Mouse (Mus musculus): Measurements from ENCODE around the gene Rab8a. TPM values are rescaled to one million over a fixed set of nuclear protein-coding genes. Genes with fewer than 3 reads are reported as not detected.

Gene Rab8a
- polyA plus RNA-seq, 1 experiment from 2014 or later: 101 TPM

DNA sequence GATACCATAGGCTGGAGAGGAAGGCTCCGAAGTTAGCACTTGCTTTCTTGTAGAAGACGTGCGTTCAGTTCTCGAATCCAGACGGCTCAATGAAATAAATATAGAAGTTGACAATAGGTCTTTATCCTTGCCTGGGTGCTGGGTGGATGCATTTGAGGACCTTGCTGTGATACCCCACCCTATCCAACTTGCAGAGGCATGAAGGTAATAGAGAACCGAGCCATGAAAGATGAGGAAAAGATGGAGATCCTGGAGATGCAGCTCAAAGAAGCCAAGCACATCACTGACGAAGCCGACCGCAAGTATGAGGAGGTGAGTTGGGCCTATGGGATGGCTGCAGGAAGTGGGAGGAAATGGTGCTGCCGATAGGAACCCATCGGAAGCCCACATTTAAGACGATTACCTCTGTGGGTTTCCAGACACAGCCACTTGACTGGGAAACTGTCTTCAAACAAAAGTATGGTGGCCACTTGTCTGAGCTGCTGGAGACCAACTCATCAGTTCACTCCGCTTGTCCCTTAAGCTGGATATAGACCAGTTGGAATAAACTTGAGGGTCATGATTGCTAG is 17.7 kb upstream of the Rab8a start:
- H3K27ac ChIP-seq (ENCODE audit: low read length): no peak overlapping the region
- H3K27me3 ChIP-seq (ENCODE audit: control insufficient read depth, insufficient read depth, low read length): no peaks in the 10 kb centered on the region
- H3K9ac ChIP-seq (ENCODE audit: low read length): no peak overlapping the region
- peaks cover 23% of the 10 kb centered on the region for H3K4me1 ChIP-seq (ENCODE audit: control insufficient read depth, insufficient read depth, low read length)
- H3K4me2 ChIP-seq (ENCODE audit: low read depth, low read length): no peak overlapping the region
- no peak overlapping the region for H3K4me3 ChIP-seq (ENCODE audit: low read length)
- no peaks in the 10 kb centered on the region for H3K9me3 ChIP-seq (replicated peaks; ENCODE audit: control insufficient read depth, low read length)
- no peak for ATAC-seq (replicated peaks; ENCODE audit: extremely low read depth, insufficient read depth, low FRiP score)
- 83% methylated on average over 13 of the region's 13 CpGs for WGBS
- H3K36me3 ChIP-seq (ENCODE audit: control insufficient read depth, insufficient read depth): peaks cover 86% of the 10 kb centered on the region

DNA sequence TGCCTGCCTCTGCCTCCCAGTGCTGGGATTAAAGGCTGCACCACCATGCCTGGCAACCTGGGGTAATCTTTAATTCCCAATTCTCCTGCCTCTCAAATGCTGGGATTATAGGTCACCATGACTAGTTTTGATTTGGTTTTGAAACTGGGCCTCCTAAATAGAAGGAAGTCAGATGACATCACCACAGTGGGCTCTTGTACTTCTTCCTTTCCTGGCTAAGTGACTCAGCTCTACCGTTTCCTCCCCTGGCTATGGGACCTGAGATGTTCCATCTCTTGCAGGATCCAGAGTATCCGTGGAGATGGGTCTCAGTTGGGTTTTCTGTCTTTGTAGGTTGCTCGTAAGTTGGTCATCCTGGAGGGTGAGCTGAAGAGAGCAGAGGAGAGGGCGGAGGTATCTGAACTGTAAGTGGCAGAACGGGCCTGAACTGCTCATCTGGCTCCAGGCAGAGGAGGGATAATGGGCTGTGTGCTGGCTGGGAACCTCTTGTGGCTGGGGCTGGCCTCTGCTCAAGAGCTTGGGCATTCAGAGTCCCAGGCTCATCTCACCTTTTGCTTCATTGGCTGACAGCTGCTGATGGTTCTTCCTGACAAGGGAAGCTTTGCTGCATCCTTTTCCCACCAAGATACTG is 16.5 kb upstream of the Rab8a start:
- WGBS: 72% methylated on average over 5 of the region's 5 CpGs
- H3K27ac ChIP-seq (ENCODE audit: low read length): 0 out of 2 replicates have a peak overlapping the region, but pooled peaks have one; percentile 12
- no peaks in the 10 kb centered on the region for H3K9me3 ChIP-seq (replicated peaks; ENCODE audit: control insufficient read depth, low read length)

DNA sequence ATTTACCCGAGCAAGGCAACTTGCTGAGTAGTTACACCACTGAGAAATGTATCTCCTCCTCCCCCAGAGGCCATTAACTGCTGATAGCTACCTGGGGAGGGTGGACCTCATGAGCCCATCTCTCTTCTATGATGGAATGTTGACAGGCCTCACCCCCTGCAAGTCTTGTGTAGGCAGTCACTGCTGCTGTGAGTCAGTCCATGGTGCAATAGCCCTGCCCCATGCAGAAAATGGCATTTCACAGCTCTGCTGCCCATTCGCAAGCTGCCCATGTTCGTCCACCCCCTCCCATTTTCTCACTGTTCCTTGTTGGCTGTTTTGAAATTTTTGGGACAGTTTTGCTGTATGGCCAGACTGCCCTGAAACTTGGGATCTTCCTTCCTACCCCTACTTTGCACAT is 15.5 kb upstream of the Rab8a start:
- Histone ChIP-seq H3K9me3 (replicated peaks; ENCODE audit: control insufficient read depth, low read length) (no peaks in the 10 kb centered on the region), H3K4me2 (ENCODE audit: low read depth, low read length) (no peak overlapping the region), H3K4me3 (ENCODE audit: low read length) (no peak overlapping the region), H3K9ac (ENCODE audit: low read length) (no peak overlapping the region), H3K27ac (ENCODE audit: low read length) (no peak overlapping the region), H3K36me3 (ENCODE audit: control insufficient read depth, insufficient read depth) (peaks cover 88% of the 10 kb centered on the region), H3K4me1 (ENCODE audit: control insufficient read depth, insufficient read depth, low read length) (peaks cover 18% of the 10 kb centered on the region), H3K27me3 (ENCODE audit: control insufficient read depth, insufficient read depth, low read length) (no peaks in the 10 kb centered on the region)
- ATAC-seq (replicated peaks; ENCODE audit: extremely low read depth, insufficient read depth, low FRiP score): no peak
- 73% methylated on average over 3 of the region's 3 CpGs for WGBS

More for the DNA sequence above, 16.5 kb upstream of the Rab8a start:
- Histone ChIP-seq H3K27me3 (ENCODE audit: control insufficient read depth, insufficient read depth, low read length) (no peaks in the 10 kb centered on the region), H3K4me2 (ENCODE audit: low read depth, low read length) (no peak overlapping the region), H3K9ac (ENCODE audit: low read length) (no peak overlapping the region), H3K36me3 (ENCODE audit: control insufficient read depth, insufficient read depth) (peaks cover 83% of the 10 kb centered on the region), H3K4me3 (ENCODE audit: low read length) (no peak overlapping the region), H3K4me1 (ENCODE audit: control insufficient read depth, insufficient read depth, low read length) (peaks cover 18% of the 10 kb centered on the region)
- ATAC-seq (replicated peaks; ENCODE audit: extremely low read depth, insufficient read depth, low FRiP score): no peak

DNA sequence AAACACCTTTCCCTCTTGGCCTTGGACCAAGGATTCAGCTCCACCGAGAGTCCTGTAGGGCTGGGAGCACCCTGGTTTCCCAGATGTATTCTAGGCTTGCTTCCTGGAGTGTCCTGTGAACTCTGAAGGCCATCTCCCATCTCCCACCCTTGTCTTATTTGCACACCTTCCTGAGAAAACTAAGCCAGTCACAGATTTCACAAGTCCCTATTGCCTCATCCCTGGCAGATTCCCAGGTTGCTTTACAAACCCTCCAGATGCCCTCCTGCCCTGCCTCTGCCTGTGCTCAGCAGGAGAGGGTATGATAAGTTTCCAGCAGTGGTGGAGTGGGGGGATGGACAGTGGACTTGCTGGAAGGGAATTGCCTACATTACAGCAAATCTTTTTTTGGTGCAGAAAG is 14.9 kb upstream of the Rab8a start:
- no peak for ATAC-seq (replicated peaks; ENCODE audit: extremely low read depth, insufficient read depth, low FRiP score)
- Histone ChIP-seq H3K4me2 (ENCODE audit: low read depth, low read length) (no peak overlapping the region), H3K9me3 (replicated peaks; ENCODE audit: control insufficient read depth, low read length) (no peaks in the 10 kb centered on the region), H3K4me1 (ENCODE audit: control insufficient read depth, insufficient read depth, low read length) (peaks cover 18% of the 10 kb centered on the region), H3K27ac (ENCODE audit: low read length) (no peak overlapping the region), H3K36me3 (ENCODE audit: control insufficient read depth, insufficient read depth) (peaks cover 89% of the 10 kb centered on the region), H3K27me3 (ENCODE audit: control insufficient read depth, insufficient read depth, low read length) (no peaks in the 10 kb centered on the region), H3K4me3 (ENCODE audit: low read length) (no peak overlapping the region), H3K9ac (ENCODE audit: low read length) (no peak overlapping the region)
- 53% methylated on average over 1 of the region's 1 CpGs for WGBS

DNA sequence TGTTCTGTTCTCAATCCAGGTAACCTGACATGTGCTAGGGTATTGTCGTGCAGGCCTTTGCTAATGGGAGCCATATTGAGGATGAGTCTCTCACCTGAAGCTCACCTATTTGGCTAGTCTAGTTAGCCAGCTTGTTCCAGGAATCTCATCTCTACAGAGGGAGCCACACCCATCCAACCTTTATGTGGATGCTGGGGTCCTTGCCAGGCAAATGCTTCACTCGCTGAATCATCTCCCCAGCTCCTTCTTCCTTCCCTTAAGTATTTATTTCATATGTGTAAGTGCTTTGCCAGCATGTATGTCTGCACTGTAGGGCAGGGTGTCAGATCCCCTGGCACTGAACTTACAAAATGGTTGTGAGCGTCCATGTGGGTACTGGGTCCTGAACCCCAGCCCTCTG is 14.4 kb upstream of the Rab8a start:
- Histone ChIP-seq H3K4me3 (ENCODE audit: low read length) (no peak overlapping the region), H3K9ac (ENCODE audit: low read length) (no peak overlapping the region), H3K36me3 (ENCODE audit: control insufficient read depth, insufficient read depth) (peaks cover 90% of the 10 kb centered on the region), H3K27ac (ENCODE audit: low read length) (peak overlapping the region; percentile 29), H3K9me3 (replicated peaks; ENCODE audit: control insufficient read depth, low read length) (no peaks in the 10 kb centered on the region), H3K27me3 (ENCODE audit: control insufficient read depth, insufficient read depth, low read length) (no peaks in the 10 kb centered on the region), H3K4me1 (ENCODE audit: control insufficient read depth, insufficient read depth, low read length) (peaks cover 18% of the 10 kb centered on the region), H3K4me2 (ENCODE audit: low read depth, low read length) (no peak overlapping the region)
- no peak for ATAC-seq (replicated peaks; ENCODE audit: extremely low read depth, insufficient read depth, low FRiP score)
- 80% methylated on average over 3 of the region's 3 CpGs for WGBS

DNA sequence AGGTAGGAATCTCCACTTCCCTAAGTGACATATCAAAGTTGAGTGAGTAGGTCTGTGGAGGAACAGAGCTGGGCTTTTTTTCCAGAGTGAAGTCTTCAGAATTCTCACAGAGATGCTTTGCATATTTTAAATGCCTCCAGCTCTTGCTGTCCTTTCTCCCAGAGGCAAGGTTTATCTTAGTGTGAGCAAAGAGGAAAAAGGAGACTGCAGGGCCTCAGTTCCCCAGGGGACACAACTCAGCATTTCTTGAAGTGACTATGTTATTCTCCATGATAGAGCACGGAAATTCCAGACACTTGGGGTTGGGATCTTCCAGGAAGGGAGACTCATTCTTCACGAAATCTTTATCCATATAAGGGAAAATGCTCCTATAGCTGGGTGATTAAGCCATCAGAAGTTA is 13.7 kb upstream of the Rab8a start:
- peaks cover 18% of the 10 kb centered on the region for H3K4me1 ChIP-seq (ENCODE audit: control insufficient read depth, insufficient read depth, low read length)
- H3K36me3 ChIP-seq (ENCODE audit: control insufficient read depth, insufficient read depth): peaks cover 90% of the 10 kb centered on the region
- H3K27ac ChIP-seq (ENCODE audit: low read length): peak overlapping the region; percentile 29; the same call in 1 of the 2 replicates
- H3K4me2 ChIP-seq (ENCODE audit: low read depth, low read length): no peak overlapping the region
- no peak; the same call in 1 of the 2 replicates for ATAC-seq (replicated peaks; ENCODE audit: extremely low read depth, insufficient read depth, low FRiP score)
- H3K4me3 ChIP-seq (ENCODE audit: low read length): no peak overlapping the region
- H3K9me3 ChIP-seq (replicated peaks; ENCODE audit: control insufficient read depth, low read length): no peaks in the 10 kb centered on the region
- 29% methylated on average over 2 of the region's 2 CpGs for WGBS
- H3K27me3 ChIP-seq (ENCODE audit: control insufficient read depth, insufficient read depth, low read length): no peaks in the 10 kb centered on the region
- no peak overlapping the region for H3K9ac ChIP-seq (ENCODE audit: low read length)

DNA sequence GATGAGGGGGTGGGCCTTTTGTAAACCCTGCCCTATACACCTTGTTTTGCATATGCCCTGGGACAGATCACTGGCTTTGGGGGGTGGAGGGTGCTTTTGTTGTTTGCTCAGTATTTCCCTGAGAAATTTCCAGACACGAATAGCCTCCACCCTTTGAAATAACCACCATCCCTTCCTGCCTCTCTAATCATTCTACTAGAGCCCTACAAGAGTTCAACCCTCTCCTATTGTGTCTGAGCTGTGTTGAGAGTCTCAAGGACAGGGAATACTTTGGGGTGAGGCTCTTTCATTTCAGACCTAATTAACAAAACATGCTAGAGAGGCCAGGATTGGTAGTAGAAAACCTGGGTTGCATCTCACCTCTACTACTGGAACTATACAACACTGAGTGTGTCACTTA is 11.9 kb upstream of the Rab8a start:
- H3K4me2 ChIP-seq (ENCODE audit: low read depth, low read length): no peak overlapping the region
- no peaks in the 10 kb centered on the region for H3K9me3 ChIP-seq (replicated peaks; ENCODE audit: control insufficient read depth, low read length)
- H3K27ac ChIP-seq (ENCODE audit: low read length): no peak overlapping the region
- H3K27me3 ChIP-seq (ENCODE audit: control insufficient read depth, insufficient read depth, low read length): no peaks in the 10 kb centered on the region
- WGBS: 64% methylated on average over 1 of the region's 1 CpGs
- no peak overlapping the region for H3K9ac ChIP-seq (ENCODE audit: low read length)
- no peak for ATAC-seq (replicated peaks; ENCODE audit: extremely low read depth, insufficient read depth, low FRiP score)
- H3K4me3 ChIP-seq (ENCODE audit: low read length): no peak overlapping the region
- H3K4me1 ChIP-seq (ENCODE audit: control insufficient read depth, insufficient read depth, low read length): peaks cover 18% of the 10 kb centered on the region
- peaks cover 83% of the 10 kb centered on the region for H3K36me3 ChIP-seq (ENCODE audit: control insufficient read depth, insufficient read depth)

DNA sequence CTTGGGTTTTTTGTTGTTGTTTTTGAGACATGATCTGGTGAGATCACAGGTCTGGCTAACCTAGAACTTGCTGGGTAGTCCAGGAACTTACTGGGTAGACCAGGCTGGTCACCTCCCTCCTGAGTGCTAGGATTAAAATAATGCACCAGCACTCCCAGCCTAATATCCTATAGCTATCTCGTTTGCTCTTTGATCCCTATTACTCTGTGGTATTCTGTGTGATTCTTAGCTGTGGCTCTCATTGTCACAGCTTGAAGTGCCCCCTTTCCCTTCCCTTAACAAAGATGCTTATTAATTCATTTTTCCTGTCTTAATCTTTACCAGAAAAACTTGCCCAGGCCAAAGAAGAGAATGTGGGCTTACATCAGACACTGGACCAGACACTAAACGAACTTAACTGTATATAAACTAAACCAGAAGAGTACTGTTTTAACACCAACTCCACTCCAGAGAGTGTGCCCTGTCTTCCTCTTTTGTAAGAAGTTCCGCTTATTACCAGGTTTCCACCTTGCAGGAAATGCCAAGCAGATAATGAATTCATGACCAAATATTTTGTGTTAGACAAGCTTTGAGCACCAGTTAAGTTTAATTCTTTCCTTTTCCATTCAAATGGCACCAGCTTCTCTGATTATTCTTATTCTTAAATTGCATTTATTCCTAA is 9.5 kb upstream of the Rab8a start:
- H3K4me1 ChIP-seq (ENCODE audit: control insufficient read depth, insufficient read depth, low read length): peaks cover 7% of the 10 kb centered on the region
- no peaks in the 10 kb centered on the region for H3K9me3 ChIP-seq (replicated peaks; ENCODE audit: control insufficient read depth, low read length)
- no peak overlapping the region for H3K4me3 ChIP-seq (ENCODE audit: low read length)
- no peaks in the 10 kb centered on the region for H3K27me3 ChIP-seq (ENCODE audit: control insufficient read depth, insufficient read depth, low read length)
- H3K27ac ChIP-seq (ENCODE audit: low read length): peak overlapping the region; percentile 18; the same call in 1 of the 2 replicates
- peaks cover 61% of the 10 kb centered on the region for H3K36me3 ChIP-seq (ENCODE audit: control insufficient read depth, insufficient read depth)
- no peak for ATAC-seq (replicated peaks; ENCODE audit: extremely low read depth, insufficient read depth, low FRiP score)
- H3K4me2 ChIP-seq (ENCODE audit: low read depth, low read length): no peak overlapping the region
- 73% methylated on average over 3 of the region's 3 CpGs for WGBS
- H3K9ac ChIP-seq (ENCODE audit: low read length): no peak overlapping the region

DNA sequence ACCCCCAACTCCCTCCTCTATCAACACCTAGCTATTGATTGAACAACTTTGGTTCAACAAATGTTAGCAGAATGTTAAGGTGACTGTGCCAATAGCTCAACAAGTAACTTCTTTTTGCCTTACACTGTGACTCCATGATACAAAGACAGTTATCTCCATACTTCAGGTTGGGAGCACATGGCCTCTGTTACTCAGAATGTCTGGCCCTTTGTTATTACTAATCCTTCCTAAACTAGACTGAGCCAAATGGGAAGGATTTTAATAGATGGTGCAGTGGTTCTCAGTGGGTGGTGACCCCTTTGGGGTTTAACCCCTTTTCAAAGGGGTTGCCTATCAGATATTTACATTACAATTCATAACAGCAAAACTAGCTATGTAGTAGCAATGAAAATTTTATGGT is 7.6 kb upstream of the Rab8a start:
- Histone ChIP-seq H3K9ac (ENCODE audit: low read length) (no peak overlapping the region), H3K9me3 (replicated peaks; ENCODE audit: control insufficient read depth, low read length) (no peaks in the 10 kb centered on the region), H3K4me3 (ENCODE audit: low read length) (no peak overlapping the region), H3K27me3 (ENCODE audit: control insufficient read depth, insufficient read depth, low read length) (no peaks in the 10 kb centered on the region), H3K4me1 (ENCODE audit: control insufficient read depth, insufficient read depth, low read length) (no peaks in the 10 kb centered on the region), H3K27ac (ENCODE audit: low read length) (no peak overlapping the region), H3K36me3 (ENCODE audit: control insufficient read depth, insufficient read depth) (peaks cover 44% of the 10 kb centered on the region), H3K4me2 (ENCODE audit: low read depth, low read length) (no peak overlapping the region)
- no peak for ATAC-seq (replicated peaks; ENCODE audit: extremely low read depth, insufficient read depth, low FRiP score)

Measured in heart, embryonic 16.5 days (tissue).